Mouse (Mus musculus) erythroblast, adult 5-6 weeks (primary cell): Measurements from ENCODE around the gene Acsl6. TPM values are rescaled to one million over a fixed set of nuclear protein-coding genes. Genes with fewer than 3 reads are reported as not detected.

Experiments used
- ATAC-seq: replicated peaks from 2 replicates; pipeline ENCODE4 v1.8.0; 2016; ENCODE audit warnings: moderate number of reproducible peaks, mild to moderate bottlenecking, moderate TSS enrichment, inconsistent platforms; ENCODE audit not compliant: poor library complexity, low FRiP score, severe bottlenecking
- total RNA-seq, 2 experiments: library from RNA; stranded (forward) in 1 of 2; stranded (reverse) in 1 of 2; fragments of 150-400 nt in 1 of 2; fragments of 200-764, 138-1000 nt in 1 of 2; gene quantifications; 2 replicates each; pipeline versions ENCODE4 v1.2.3 to v1.2.4; 2015 to 2017; ENCODE audit warnings: low replicate concordance in 2 of 2

Gene Acsl6
- total RNA-seq, 2 experiments from 2014 or later: 3.2 TPM; not detected in 1

GRCm38 (mm10) chr11:54304471-54304873 lies 874 bp downstream of the Acsl6 start:
- ATAC-seq: no peak

GRCm38 (mm10) chr11:54305331-54305730 lies 1.7 kb downstream of the Acsl6 start:
- no peak for ATAC-seq

- no peak for ATAC-seq
Measured at GRCm38 (mm10) chr11:54307139-54307816, 3.7 kb downstream of the Acsl6 start.

- ATAC-seq: no peak
Measured at GRCm38 (mm10) chr11:54310588-54310987, 7.0 kb downstream of the Acsl6 start.

GRCm38 (mm10) chr11:54312021-54312420 lies 8.4 kb downstream of the Acsl6 start:
- ATAC-seq: no peak

- ATAC-seq: no peak
Measured at GRCm38 (mm10) chr11:54312603-54313002, 9.0 kb downstream of the Acsl6 start.

GRCm38 (mm10) chr11:54313391-54314360 lies 10.1 kb downstream of the Acsl6 start:
- ATAC-seq: no peak

- no peak for ATAC-seq
Measured at GRCm38 (mm10) chr11:54314740-54315139, 11.1 kb downstream of the Acsl6 start.

GRCm38 (mm10) chr11:54315336-54315735 lies 11.7 kb downstream of the Acsl6 start:
- no peak for ATAC-seq

GRCm38 (mm10) chr11:54317361-54317760 lies 13.8 kb downstream of the Acsl6 start:
- ATAC-seq: no peak

GRCm38 (mm10) chr11:54317795-54318194 lies 14.2 kb downstream of the Acsl6 start:
- no peak for ATAC-seq

- no peak for ATAC-seq
Measured at GRCm38 (mm10) chr11:54321802-54322532, 18.4 kb downstream of the Acsl6 start.

GRCm38 (mm10) chr11:54331463-54332183 lies 28.0 kb downstream of the Acsl6 start:
- ATAC-seq: no peak

- no peak for ATAC-seq
Measured at GRCm38 (mm10) chr11:54336165-54336707, 32.6 kb downstream of the Acsl6 start.

GRCm38 (mm10) chr11:54343703-54344102 lies 40.1 kb downstream of the Acsl6 start:
- no peak for ATAC-seq

GRCm38 (mm10) chr11:54351704-54352103 lies 48.1 kb downstream of the Acsl6 start:
- no peak for ATAC-seq

- ATAC-seq: no peak
Measured at GRCm38 (mm10) chr11:54353121-54353576, 49.6 kb downstream of the Acsl6 start.

GRCm38 (mm10) chr11:54354595-54355563 lies 51.3 kb downstream of the Acsl6 start:
- ATAC-seq: no peak
